Mouse (Mus musculus) adrenal gland, postnatal 25 days (tissue): ENCODE results near the gene Gm10778. TPM values are rescaled to one million over a fixed set of nuclear protein-coding genes. Genes with fewer than 3 reads are reported as not detected.
A peak's percentile ranks its signal among the peaks of the same experiment; 100 is the strongest.

Experiments used
- DNase-seq: peaks from one replicate; pipeline ENCODE4 v3.0.0; 2021; ENCODE audit warnings: mixed read lengths
- long read RNA-seq: library from polyadenylated mRNA; stranded (forward); transcript quantifications from one replicate; pipeline ENCODE4 v2.0.0, GENCODE M21; 2021
- total RNA-seq: library from RNA; stranded (reverse); gene quantifications from 2 replicates; pipeline ENCODE4 v1.2.3, GENCODE M21; 2021

Gm10778 gene
- 3.2 and 3.6 TPM in 2 replicates for total RNA-seq
- long read RNA-seq, full-length matches to known transcripts: 1 of 1 reads
- long read RNA-seq, partial matches to known transcripts: 0 of 1 reads
- long read RNA-seq, other reads (novel, unspliced or antisense): 0 of 1 reads

- peak; percentile 77 for DNase-seq
These were observed at the start of gene Gm10778 for GRCm38 (mm10) chr10:81648803-81649775. Gm10778 (plus strand) TSS chr10:81649059.

GRCm38 (mm10) chr10:81599630-81600029, 49.2 kb upstream of the Gm10778 start:
- DNase-seq: no peak

- no peak for DNase-seq
These were observed 48.8 kb upstream of the Gm10778 start for GRCm38 (mm10) chr10:81600096-81600495.

GRCm38 (mm10) chr10:81600738-81601203, 48.1 kb upstream of the Gm10778 start, which contains the start of gene Tle6:
Tle6 (minus strand) TSS chr10:81601073.
- peak; percentile 98 for DNase-seq

DNA sequence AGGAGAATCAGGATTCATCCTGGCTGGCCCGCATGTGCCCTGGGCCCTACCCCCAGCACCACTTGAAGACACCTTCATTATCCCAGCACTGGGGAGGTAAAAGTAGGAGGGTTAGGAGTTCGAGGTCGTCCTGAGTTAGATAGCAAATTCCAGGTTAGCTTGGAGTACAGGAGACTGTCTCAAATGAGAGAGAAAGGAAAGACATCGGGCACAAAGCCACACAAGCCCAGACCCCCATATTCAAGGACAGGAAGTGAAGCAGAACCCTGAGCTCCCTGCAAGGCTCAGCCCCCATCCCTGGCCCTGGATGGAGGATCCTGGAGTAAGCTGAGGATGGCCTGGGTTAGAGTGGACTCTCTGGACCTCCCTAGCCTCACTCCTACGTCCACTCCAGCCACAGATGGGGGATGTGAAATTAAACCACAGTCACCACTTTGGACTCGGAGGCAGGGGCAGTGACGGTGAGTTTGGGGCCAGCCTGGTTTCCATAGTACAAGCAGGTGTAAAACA, 47.4 kb upstream of the Gm10778 start:
- DNase-seq: no peak

DNA sequence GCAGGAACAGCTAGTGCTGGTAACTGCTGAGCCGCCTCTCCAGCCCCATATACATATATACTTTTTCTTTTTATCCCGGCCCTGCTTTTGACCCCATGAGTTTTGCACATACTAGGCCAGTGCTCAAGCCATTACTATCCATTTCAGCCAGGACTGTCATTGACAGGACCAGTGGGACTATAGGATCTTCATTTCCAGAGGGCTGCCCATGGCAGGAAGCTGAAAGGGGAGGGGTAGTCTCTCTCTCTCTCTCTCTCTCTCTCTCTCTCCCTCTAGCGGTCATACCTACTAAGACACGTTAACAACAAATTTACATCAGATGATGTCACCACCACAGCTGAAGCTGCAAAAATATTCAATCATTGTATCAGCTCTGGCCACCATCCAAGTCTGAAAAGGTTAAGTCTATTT, 46.1 kb upstream of the Gm10778 start:
- no peak for DNase-seq

DNA sequence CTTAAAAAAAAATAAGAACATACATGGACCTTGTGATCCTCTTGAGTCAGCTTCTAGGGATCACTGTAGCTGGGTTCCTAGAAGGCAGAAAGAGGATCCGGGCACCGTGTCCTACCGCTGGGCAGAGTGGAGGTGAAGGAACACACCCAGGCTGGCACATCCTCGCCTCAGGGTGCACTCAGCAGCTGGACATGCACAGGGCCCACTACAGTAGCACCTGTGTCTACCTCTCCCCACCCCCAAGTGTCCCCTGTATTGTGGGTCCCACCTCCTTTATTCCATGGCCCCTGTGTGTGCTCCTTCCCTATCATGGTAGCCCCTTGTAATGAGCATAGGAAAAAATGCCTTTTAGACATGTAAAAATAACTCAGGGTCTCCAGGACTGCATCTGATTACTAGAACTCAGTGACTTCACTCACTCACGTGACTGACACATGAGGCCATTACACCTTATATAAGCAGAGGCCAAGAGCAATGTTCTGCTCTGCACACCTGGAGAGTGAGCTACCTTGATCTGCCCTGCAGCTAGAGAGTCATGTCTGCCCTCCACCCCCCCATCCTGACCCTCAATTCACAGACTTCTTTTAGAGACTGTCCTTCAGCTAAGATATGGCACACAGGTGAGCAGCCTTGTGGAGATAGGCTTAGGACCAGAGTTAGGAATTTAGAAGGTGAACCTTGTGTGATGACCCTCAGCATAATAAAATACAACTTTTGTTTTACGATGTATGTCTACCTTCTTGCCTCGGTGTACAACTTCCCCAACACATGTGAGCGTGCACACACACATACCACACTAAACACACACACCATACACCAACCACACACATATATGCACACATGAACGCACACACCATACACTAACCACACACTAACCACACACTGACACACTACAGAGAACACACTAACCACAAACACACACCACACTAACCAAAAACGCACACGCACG, 44.6 kb upstream of the Gm10778 start:
- DNase-seq: no peak

DNA sequence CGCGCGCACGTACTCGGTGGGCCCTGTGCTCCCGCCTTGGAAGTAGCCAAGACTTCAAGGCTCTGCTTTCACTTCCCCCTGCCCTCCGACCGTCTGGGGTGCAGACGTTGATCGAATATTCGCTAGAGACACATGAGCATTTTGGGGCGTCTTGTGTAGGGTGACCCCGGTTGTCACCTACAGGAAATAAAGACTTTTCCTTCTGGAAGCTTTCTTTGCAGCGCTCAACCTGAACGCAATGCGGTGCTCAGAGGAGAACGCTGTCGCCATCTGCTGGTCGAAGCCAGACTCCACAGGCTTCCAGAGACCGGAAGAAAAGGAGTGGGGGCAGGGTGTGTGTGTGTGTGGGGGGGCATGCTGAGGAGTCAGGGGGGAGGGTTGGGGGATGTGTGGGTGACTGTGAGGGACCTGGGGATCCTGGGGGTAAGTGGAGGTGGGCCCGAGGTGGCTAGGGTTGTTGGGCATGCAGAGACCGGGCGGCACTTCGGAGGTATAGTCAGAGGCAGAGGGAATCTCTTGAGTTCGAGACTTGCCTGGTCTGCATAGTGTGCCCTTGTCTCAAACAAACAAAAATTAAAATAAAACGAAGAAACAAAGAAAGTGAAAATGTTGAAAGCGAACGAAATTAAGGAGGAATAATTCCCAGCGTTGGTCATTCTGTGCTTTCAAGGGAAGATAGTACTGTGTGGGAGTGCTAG, 43.7 kb upstream of the Gm10778 start:
- peak; percentile 85 for DNase-seq

DNA sequence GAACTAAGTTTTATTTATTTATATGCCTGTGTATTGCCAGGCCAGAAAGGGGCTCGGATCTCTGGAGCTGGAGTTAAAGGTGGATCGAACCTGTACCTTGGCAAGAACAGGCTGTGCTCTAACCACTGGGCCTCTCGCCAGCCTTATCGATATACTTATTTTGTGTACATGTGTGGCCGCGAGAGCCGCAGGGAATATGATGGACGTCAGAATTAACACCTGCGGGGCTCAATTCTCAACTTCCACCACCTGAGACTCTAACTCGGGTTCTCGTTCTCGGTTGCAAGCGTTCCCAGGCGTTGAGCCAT, 43.2 kb upstream of the Gm10778 start:
- DNase-seq: peak; percentile 45

- DNase-seq: peak; percentile 93
These were observed 42.7 kb upstream of the Gm10778 start, which contains the start of gene BC025920 for GRCm38 (mm10) chr10:81605974-81606751. BC025920 (plus strand) TSS chr10:81606270.

- DNase-seq: no peak
These were observed 40.6 kb upstream of the Gm10778 start for GRCm38 (mm10) chr10:81608308-81608707.

GRCm38 (mm10) chr10:81612779-81613178, 36.1 kb upstream of the Gm10778 start:
- peak; percentile 53 for DNase-seq

DNA sequence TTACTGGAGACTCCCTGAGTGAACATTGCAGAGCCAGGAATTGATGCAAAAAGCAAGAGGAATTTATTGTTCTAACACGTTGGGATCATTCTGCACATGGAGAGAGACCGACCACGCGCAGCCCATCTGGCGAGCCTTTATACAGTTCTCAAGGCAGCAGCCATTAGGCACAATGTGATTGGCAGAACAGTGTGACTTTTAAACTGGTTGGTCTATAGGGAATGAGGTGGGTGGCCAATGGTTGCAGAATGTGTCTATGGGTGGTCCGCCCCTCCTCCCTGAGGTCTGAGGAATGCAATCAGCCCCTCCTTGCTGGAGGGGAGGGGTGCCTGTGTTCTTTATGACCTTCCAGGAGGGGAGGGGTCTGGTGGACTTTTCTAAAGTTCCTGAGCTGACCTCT, 33.4 kb upstream of the Gm10778 start:
- DNase-seq: no peak

GRCm38 (mm10) chr10:81619976-81620375, 28.9 kb upstream of the Gm10778 start:
- DNase-seq: no peak

GRCm38 (mm10) chr10:81620786-81621185, 28.1 kb upstream of the Gm10778 start:
- DNase-seq: no peak

DNA sequence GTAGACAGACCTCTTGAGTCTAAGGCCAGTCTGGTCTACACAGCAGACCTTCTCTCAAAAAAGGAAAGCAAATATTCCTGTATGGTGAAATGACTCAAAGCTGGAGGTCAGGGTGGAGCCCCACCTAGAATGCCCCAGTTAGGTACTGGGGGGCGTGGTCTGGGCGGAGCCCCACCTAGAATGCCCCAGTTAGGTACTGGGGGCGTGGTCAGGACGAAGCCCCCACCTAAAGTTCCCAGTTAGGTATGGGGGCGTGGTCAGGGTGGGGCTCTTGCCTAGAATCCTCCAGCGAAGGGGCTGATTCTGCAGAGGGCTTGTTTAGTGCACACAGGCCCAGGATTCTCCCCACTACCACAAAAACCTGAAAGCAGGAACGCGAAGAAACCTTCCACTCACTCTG, 25.4 kb upstream of the Gm10778 start:
- DNase-seq: no peak

GRCm38 (mm10) chr10:81626101-81626993, 22.5 kb upstream of the Gm10778 start:
- no peak for DNase-seq

DNA sequence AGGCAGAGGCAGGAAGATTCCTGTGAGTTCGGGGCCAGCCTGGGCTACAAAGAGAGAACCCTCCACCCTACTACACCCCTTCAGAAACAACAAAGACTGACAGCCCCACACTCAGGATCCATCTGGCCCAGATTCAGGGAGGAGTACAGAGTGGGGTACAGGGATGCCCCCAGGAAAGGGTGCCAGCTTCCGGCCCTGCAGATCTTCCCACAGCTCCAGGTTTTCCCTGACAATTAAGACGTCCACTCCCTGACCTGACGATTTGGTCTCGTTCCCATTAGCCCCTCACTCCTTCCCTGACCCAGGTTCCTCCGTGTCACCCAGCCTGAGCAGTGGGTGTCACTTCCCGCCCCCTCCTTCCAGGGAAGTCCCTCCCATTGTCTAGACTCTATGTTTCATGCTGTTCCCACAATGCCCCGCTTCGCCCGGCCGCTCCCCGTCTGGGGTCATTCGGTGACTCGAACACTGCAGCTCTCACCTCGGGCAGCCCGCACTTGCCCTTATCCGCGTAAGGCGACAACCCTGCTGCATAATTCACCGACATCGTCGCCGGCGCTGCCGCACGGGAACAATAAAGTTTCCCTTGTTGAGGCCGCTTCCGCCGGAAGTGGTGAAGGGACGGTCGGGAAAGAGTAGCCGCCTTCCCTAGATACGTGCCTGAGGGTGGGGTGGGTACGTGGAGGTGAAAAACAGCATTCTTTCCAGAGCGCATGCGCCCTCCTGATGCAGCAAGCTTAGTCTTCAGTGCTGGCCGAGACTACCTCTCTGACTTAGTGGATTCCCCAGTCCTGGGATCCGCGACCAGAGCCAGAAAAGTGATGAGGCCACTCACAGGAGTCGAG, 21.6 kb upstream of the Gm10778 start, which contains the start of gene Sirt6:
Gene Sirt6, minus strand, starts transcription at position 804 of the 842 bp plus-strand sequence.
- DNase-seq: peak; percentile 89

- DNase-seq: no peak
These were observed 21.0 kb upstream of the Gm10778 start for GRCm38 (mm10) chr10:81627836-81628220.
